Mouse (Mus musculus) lung, postnatal 0 days (tissue): ENCODE results near the gene Cdk5rap2. TPM values are rescaled to one million over a fixed set of nuclear protein-coding genes. Genes with fewer than 3 reads are reported as not detected.

Experiments
- ATAC-seq: fragments of 200-750 bp; cut with Nextera tagmentation; 2 replicates; pipeline ENCODE4 v1.8.0; 2017; ENCODE audit warnings: moderate library complexity
- DNase-seq: peaks from one replicate; pipeline ENCODE4 v3.0.0-alpha.2; 2016; ENCODE audit warnings: low spot score
- H3K27ac ChIP-seq: fragments of 300-500 bp; sonication (generic); 2 replicates; pipeline ENCODE4 v1.5.1; 2014; ENCODE audit warnings: antibody characterized with exemption, mild to moderate bottlenecking, low read length, mixed read lengths
- H3K27me3 ChIP-seq: fragments of 300-500 bp; sonication (generic); replicated peaks from 2 replicates; pipeline ENCODE4 v1.6.1; 2014; ENCODE audit warnings: low read length, mixed read lengths; ENCODE audit not compliant: insufficient read depth
- H3K36me3 ChIP-seq: fragments of 300-500 bp; sonication (generic); 2 replicates; pipeline ENCODE4 v1.6.1; 2014; ENCODE audit warnings: low read length, mixed read lengths; ENCODE audit not compliant: insufficient read depth
- H3K4me1 ChIP-seq: fragments of 300-500 bp; sonication (generic); 2 replicates; pipeline ENCODE4 v1.6.1; 2014; ENCODE audit warnings: antibody characterized with exemption, low read depth, low read length, mixed read lengths; ENCODE audit not compliant: insufficient read depth
- H3K4me2 ChIP-seq: fragments of 300-500 bp; sonication (generic); replicated peaks from 2 replicates; pipeline ENCODE4 v1.6.1; 2014; ENCODE audit warnings: low read depth, mild to moderate bottlenecking, low read length, moderate library complexity, mixed read lengths
- H3K4me3 ChIP-seq: fragments of 300-500 bp; sonication (generic); 2 replicates; pipeline ENCODE4 v1.5.1; 2014; ENCODE audit warnings: low read depth, low read length
- H3K9ac ChIP-seq: fragments of 300-500 bp; sonication (generic); replicated peaks from 2 replicates; pipeline ENCODE4 v1.6.1; 2014; ENCODE audit warnings: low read depth, mild to moderate bottlenecking
- H3K9me3 ChIP-seq: fragments of 300-500 bp; sonication (generic); 2 replicates; pipeline ENCODE4 v1.6.1; 2016; ENCODE audit warnings: low read length, mixed read lengths
- CTCF ChIP-seq: IDR thresholded peaks from 2 replicates; pipeline ENCODE4 v1.5.1; 2016; ENCODE audit warnings: antibody characterized with exemption, mild to moderate bottlenecking
- EP300 ChIP-seq: IDR thresholded peaks from 2 replicates; pipeline ENCODE4 v1.6.1; 2016; ENCODE audit warnings: antibody characterized with exemption, mild to moderate bottlenecking, control low read depth
- WGBS: fragments of 180-500 bp; shearing (Covaris S2); extraction: QIAGEN DNeasy Blood & Tissue Kit; methylation state at CpG from one replicate; pipeline ENCODE4 v1.1.7; 2014; 5-methylcytosine and 5-hydroxymethylcytosine counted together
- polyA plus RNA-seq: library from polyadenylated mRNA; unstranded; fragments of >200 nt; fragmentation: Nextera tagmentation; extraction: Ambion mirVana; gene quantifications from 2 replicates; pipeline ENCODE4 v1.2.1, GENCODE M21; 2015

Gene Cdk5rap2
- polyA plus RNA-seq, 1 experiment from 2014 or later, result 3.8 TPM

DNA sequence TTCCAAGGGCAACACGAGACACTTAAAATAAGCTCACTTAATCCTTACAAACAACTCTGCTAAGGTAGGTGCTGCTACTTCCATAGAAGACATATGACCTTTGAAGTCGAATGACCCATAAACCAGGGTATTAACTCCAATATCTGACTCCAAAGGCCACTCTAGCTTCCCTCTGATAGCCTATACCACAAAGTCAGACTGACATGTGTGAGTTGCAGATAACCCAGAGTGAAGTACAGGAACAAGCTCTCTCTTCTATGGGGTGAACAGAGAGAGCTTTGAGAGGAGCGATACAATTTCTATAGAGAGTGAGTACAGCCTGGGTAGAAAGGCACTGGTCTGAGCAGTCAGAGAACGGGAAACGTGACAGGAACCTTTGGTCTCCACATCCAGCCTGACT lies 148.9 kb downstream of the Cdk5rap2 start:
- no peak for ATAC-seq
- WGBS, result 84% methylated on average over 5 of the region's 5 CpGs

DNA sequence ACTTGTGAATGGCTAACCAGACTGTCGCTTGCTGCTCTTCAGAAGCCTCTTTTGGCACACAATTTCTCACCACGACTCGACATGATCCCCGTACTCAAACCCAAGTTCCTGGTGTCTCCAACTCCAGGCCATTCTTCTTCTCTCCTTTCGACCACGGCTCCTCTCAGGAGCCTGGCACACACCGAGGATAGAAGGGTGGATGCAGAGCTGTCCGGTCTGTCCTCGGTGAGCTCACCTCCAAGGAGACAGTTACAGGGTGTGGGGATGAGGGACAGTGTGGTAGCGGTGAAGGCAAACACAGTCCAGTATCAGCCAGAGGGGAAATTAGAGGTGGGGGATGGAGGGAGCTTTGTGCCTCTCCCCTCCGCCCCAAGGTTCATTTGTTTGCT lies 149.8 kb downstream of the Cdk5rap2 start:
- TF ChIP-seq CTCF (no peak), EP300 (no peak)
- peaks cover 6% of the 10 kb centered on the region; the same call in 1 of the 2 replicates for H3K36me3 ChIP-seq
- DNase-seq, result no peak
- H3K4me2 ChIP-seq, result no peak overlapping the region
- no peak overlapping the region for H3K27ac ChIP-seq
- H3K9ac ChIP-seq, result no peak overlapping the region
- H3K27me3 ChIP-seq, result no peaks in the 10 kb centered on the region
- WGBS, result 85% methylated on average over 11 of the region's 11 CpGs
- H3K9me3 ChIP-seq, result no peaks in the 10 kb centered on the region
- no peak for ATAC-seq
- no peaks in the 10 kb centered on the region for H3K4me1 ChIP-seq
- no peak overlapping the region for H3K4me3 ChIP-seq

More for the DNA sequence above, 148.9 kb downstream of the Cdk5rap2 start:
- H3K9ac ChIP-seq, result no peak overlapping the region
- TF ChIP-seq EP300, result no peak
- no peak for TF ChIP-seq CTCF
- H3K4me2 ChIP-seq, result no peak overlapping the region
- peaks cover 6% of the 10 kb centered on the region; the same call in 1 of the 2 replicates for H3K36me3 ChIP-seq
- no peaks in the 10 kb centered on the region for H3K4me1 ChIP-seq
- no peak for DNase-seq
- H3K4me3 ChIP-seq, result no peak overlapping the region
- no peaks in the 10 kb centered on the region for H3K9me3 ChIP-seq
- H3K27ac ChIP-seq, result no peak overlapping the region
- H3K27me3 ChIP-seq, result no peaks in the 10 kb centered on the region

DNA sequence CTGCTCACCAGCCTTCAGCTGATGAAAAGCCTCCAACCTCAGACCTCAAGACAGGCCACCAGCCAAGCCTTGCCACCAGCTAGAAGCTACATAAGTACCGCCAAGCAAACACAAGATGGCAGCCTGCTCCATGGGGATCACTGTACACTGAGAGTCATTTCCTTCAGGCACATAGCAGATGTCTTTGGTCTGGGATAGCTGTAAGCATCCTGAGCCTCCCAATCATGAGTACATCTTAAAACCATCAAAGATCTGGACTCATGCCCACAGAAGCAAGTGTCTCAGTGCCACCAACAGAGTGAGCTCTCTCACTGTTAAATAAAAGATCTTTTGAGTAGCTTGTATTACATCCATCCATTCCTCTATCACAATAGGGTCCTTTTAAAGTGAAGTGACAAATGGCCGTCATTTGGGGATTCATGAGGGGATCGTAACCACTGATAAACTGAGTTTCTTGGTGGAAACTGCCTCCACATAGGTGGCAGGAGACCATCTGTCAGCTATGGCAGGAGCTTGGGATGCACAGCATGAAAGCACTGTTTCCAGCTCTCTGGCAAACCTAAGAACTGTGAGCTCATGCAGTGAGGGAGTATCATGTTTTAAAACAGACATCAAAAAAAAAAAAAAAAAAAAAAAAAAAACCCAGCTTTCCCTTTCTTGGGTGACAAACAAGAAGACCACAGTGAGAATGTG lies 150.4 kb downstream of the Cdk5rap2 start:
- Histone ChIP-seq H3K9ac (no peak overlapping the region), H3K9me3 (no peaks in the 10 kb centered on the region), H3K4me2 (no peak overlapping the region), H3K36me3 (peaks cover 6% of the 10 kb centered on the region; the same call in 1 of the 2 replicates), H3K27ac (no peak overlapping the region), H3K4me1 (no peaks in the 10 kb centered on the region), H3K27me3 (no peaks in the 10 kb centered on the region), H3K4me3 (no peak overlapping the region)
- WGBS, result 77% methylated on average over 3 of the region's 3 CpGs
- TF ChIP-seq CTCF (no peak), EP300 (no peak)
- no peak for ATAC-seq
- DNase-seq, result no peak

DNA sequence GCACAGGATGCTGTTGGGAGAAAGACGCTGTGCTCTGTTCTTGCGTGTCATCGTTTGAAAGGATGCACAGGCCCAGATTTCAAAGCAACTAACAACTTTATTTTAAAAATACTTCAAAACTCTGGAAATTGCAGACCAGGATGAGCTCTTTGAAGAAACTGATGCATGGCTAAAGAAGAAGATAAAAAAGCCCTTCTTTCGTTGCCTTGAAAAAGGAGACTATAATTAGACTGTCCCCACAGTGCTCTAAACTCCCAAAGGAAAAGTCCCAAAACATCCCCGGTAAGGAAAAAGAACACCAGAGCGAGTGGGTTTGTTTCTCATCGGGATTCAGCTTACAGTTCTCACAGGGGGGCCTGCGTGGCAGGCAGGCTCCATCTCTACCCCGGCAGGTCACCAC lies 151.4 kb downstream of the Cdk5rap2 start:
- TF ChIP-seq EP300, result no peak
- TF ChIP-seq CTCF, result no peak
- no peak overlapping the region for H3K4me3 ChIP-seq
- no peak overlapping the region for H3K4me2 ChIP-seq
- ATAC-seq (no peak), DNase-seq (no peak)
- WGBS, result 72% methylated on average over 9 of the region's 9 CpGs
- no peaks in the 10 kb centered on the region for H3K27me3 ChIP-seq
- H3K9ac ChIP-seq, result no peak overlapping the region
- no peaks in the 10 kb centered on the region for H3K9me3 ChIP-seq
- H3K27ac ChIP-seq, result no peak overlapping the region
- no peaks in the 10 kb centered on the region for H3K36me3 ChIP-seq
- no peaks in the 10 kb centered on the region for H3K4me1 ChIP-seq

DNA sequence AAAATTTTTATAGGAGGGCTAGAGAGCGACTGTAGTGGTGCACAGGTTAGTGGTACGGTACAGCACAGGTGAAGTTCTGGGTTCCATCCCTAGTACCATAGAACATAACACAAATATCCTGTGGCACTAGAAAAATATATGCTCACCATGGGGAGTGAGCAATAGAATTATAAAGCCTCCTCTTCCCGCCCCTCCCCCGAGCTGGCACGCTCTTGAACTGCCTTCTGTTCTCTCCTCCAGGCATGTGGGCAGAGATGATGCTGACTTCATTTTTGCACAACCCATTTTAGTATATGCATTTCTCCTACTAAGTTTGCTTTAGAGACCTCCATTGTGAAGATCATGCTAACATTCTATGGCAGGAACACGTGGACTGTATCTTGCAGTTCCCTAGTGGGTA lies 152.0 kb downstream of the Cdk5rap2 start:
- H3K27ac ChIP-seq, result no peak overlapping the region
- no peak overlapping the region for H3K4me2 ChIP-seq
- H3K9ac ChIP-seq, result no peak overlapping the region
- no peaks in the 10 kb centered on the region for H3K4me1 ChIP-seq
- no peak for ATAC-seq
- TF ChIP-seq CTCF (no peak), EP300 (no peak)
- H3K27me3 ChIP-seq, result no peaks in the 10 kb centered on the region
- H3K36me3 ChIP-seq, result no peaks in the 10 kb centered on the region
- H3K9me3 ChIP-seq, result no peaks in the 10 kb centered on the region
- 83% methylated on average over 6 of the region's 6 CpGs for whole genome bisulfite sequencing
- no peak for DNase-seq
- H3K4me3 ChIP-seq, result no peak overlapping the region

DNA sequence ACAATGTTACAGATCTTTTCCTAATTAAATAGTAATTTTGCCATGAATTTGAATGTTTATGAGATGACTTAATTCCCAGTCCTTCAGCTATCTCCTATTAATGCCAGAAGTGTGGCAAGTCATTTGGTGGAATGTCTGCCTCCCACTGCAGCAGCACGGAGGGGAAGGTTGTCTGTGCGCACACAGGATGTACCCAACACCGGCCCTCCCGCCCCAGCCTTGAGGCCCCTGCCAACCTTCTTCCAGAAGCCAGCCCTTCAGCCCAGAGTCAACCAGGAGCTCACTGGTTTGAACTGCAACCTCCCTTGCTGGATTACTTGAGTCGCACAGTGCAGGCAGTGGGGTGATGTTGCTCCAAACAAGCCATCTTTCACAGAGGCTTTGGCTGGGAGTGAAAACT lies 158.5 kb downstream of the Cdk5rap2 start:
- Histone ChIP-seq H3K4me3 (no peak overlapping the region), H3K4me1 (no peaks in the 10 kb centered on the region), H3K9me3 (no peaks in the 10 kb centered on the region), H3K36me3 (no peaks in the 10 kb centered on the region), H3K4me2 (no peak overlapping the region), H3K27me3 (no peaks in the 10 kb centered on the region), H3K27ac (no peak overlapping the region), H3K9ac (no peak overlapping the region)
- ATAC-seq (no peak), DNase-seq (no peak)
- TF ChIP-seq CTCF, result no peak
- no peak for TF ChIP-seq EP300
- WGBS, result 86% methylated on average over 5 of the region's 5 CpGs
